Mouse (Mus musculus) neural tube, embryonic 12.5 days (tissue): ENCODE data around the gene Arf3. TPM values are rescaled to one million over a fixed set of nuclear protein-coding genes. Genes with fewer than 3 reads are reported as not detected.

Experiments
- ATAC-seq: fragments of 200-750 bp; cut with Nextera tagmentation; 2 replicates; pipeline ENCODE4 v1.8.0; 2017; ENCODE audit warnings: low read depth, mild to moderate bottlenecking, moderate TSS enrichment, moderate library complexity; ENCODE audit not compliant: low FRiP score
- H3K27ac ChIP-seq: fragments of 300-500 bp; sonication (generic); 2 replicates; pipeline ENCODE4 v1.5.1; 2016
- H3K27me3 ChIP-seq: fragments of 300-500 bp; sonication (generic); replicated peaks from 2 replicates; pipeline ENCODE4 v1.6.1; 2016; ENCODE audit warnings: mild to moderate bottlenecking
- H3K36me3 ChIP-seq: fragments of 300-500 bp; sonication (generic); 2 replicates; pipeline ENCODE4 v1.6.1; 2016; ENCODE audit warnings: mild to moderate bottlenecking
- H3K4me1 ChIP-seq: fragments of 300-500 bp; sonication (generic); 2 replicates; pipeline ENCODE4 v1.6.1; 2016
- H3K4me2 ChIP-seq: fragments of 300-500 bp; sonication (generic); replicated peaks from 2 replicates; pipeline ENCODE4 v1.6.1; 2016; ENCODE audit warnings: mild to moderate bottlenecking
- H3K4me3 ChIP-seq: fragments of 300-500 bp; sonication (generic); 2 replicates; pipeline ENCODE4 v1.5.1; 2016
- H3K9ac ChIP-seq: fragments of 300-500 bp; sonication (generic); 2 replicates; pipeline ENCODE4 v1.6.1; 2016; ENCODE audit warnings: mild to moderate bottlenecking
- H3K9me3 ChIP-seq: fragments of 300-500 bp; sonication (generic); 2 replicates; pipeline ENCODE4 v1.6.1; 2016; ENCODE audit warnings: mild to moderate bottlenecking
- WGBS: fragments of 180-500 bp; shearing (Covaris S2); methylation state at CpG from one replicate; pipeline ENCODE4 v1.1.7; 2016; 5-methylcytosine and 5-hydroxymethylcytosine counted together
- polyA plus RNA-seq: library from polyadenylated mRNA; unstranded; fragments of >200 nt; fragmentation: Nextera tagmentation; extraction: Ambion mirVana; gene quantifications from 2 replicates; pipeline ENCODE4 v1.2.1, GENCODE M21; 2016

Gene Arf3
- polyA plus RNA-seq, 1 experiment from 2014 or later, result 77.4 TPM

GRCm38 (mm10) chr15:98799396-98799795 is 36.4 kb upstream of the Arf3 start:
- no peak overlapping the region for H3K4me2 ChIP-seq
- peaks cover 29% of the 10 kb centered on the region for H3K4me1 ChIP-seq
- WGBS, result 11% methylated on average over 12 of the region's 12 CpGs
- no peak overlapping the region for H3K4me3 ChIP-seq
- H3K27ac ChIP-seq, result no peak overlapping the region
- H3K27me3 ChIP-seq, result peaks cover 96% of the 10 kb centered on the region
- no peak overlapping the region for H3K9ac ChIP-seq
- no peak for ATAC-seq
- no peaks in the 10 kb centered on the region for H3K9me3 ChIP-seq
- H3K36me3 ChIP-seq, result no peaks in the 10 kb centered on the region

GRCm38 (mm10) chr15:98798903-98799302 is 35.9 kb upstream of the Arf3 start:
- Histone ChIP-seq H3K4me1 (peaks cover 29% of the 10 kb centered on the region), H3K9ac (no peak overlapping the region), H3K27ac (no peak overlapping the region), H3K4me3 (no peak overlapping the region), H3K9me3 (no peaks in the 10 kb centered on the region), H3K36me3 (no peaks in the 10 kb centered on the region), H3K4me2 (no peak overlapping the region), H3K27me3 (peaks cover 96% of the 10 kb centered on the region)
- WGBS, result 46% methylated on average over 3 of the region's 3 CpGs
- ATAC-seq, result no peak

- WGBS, result under 1% methylated on average over 27 of the region's 28 CpGs
- Histone ChIP-seq H3K9ac (no peak overlapping the region), H3K27ac (no peak overlapping the region), H3K36me3 (no peaks in the 10 kb centered on the region), H3K4me1 (peaks cover 34% of the 10 kb centered on the region), H3K27me3 (peaks cover 96% of the 10 kb centered on the region), H3K4me2 (peak overlapping the region; percentile 36), H3K4me3 (peak overlapping the region; percentile 5; the same call in 1 of the 2 replicates), H3K9me3 (no peaks in the 10 kb centered on the region)
- peak; percentile 94 for ATAC-seq
Observed at GRCm38 (mm10) chr15:98797835-98798492, 35.0 kb upstream of the Arf3 start.

GRCm38 (mm10) chr15:98796803-98797595 is 34.0 kb upstream of the Arf3 start:
- H3K27ac ChIP-seq, result no peak overlapping the region
- H3K4me2 ChIP-seq, result peak overlapping the region; percentile 36
- ATAC-seq, result no peak
- no peak overlapping the region for H3K4me3 ChIP-seq
- H3K9ac ChIP-seq, result no peak overlapping the region
- no peaks in the 10 kb centered on the region for H3K36me3 ChIP-seq
- H3K27me3 ChIP-seq, result peaks cover 96% of the 10 kb centered on the region
- WGBS, result 6% methylated on average over 13 of the region's 13 CpGs
- H3K4me1 ChIP-seq, result peaks cover 43% of the 10 kb centered on the region
- H3K9me3 ChIP-seq, result no peaks in the 10 kb centered on the region

GRCm38 (mm10) chr15:98793141-98793698 is 30.2 kb upstream of the Arf3 start:
- no peak overlapping the region for H3K9ac ChIP-seq
- H3K4me1 ChIP-seq, result peaks cover 46% of the 10 kb centered on the region
- 2% methylated on average over 13 of the region's 13 CpGs for WGBS

GRCm38 (mm10) chr15:98792233-98793020 is 29.4 kb upstream of the Arf3 start:
- Histone ChIP-seq H3K9ac (peak overlapping the region; percentile 26; the same call in 1 of the 2 replicates), H3K27ac (no peak overlapping the region), H3K27me3 (peaks cover 100% of the 10 kb centered on the region), H3K4me3 (peak overlapping the region; percentile 28), H3K4me1 (peaks cover 38% of the 10 kb centered on the region), H3K4me2 (peak overlapping the region; percentile 53), H3K36me3 (no peaks in the 10 kb centered on the region), H3K9me3 (no peaks in the 10 kb centered on the region)
- WGBS, result under 1% methylated on average over 75 of the region's 75 CpGs
- no peak for ATAC-seq

More at GRCm38 (mm10) chr15:98793141-98793698, 30.2 kb upstream of the Arf3 start:
- H3K4me3 ChIP-seq, result 0 out of 2 replicates have a peak overlapping the region, but pooled peaks have one; percentile 28
- peaks cover 100% of the 10 kb centered on the region for H3K27me3 ChIP-seq
- no peak for ATAC-seq
- H3K27ac ChIP-seq, result no peak overlapping the region
- peak overlapping the region; percentile 53 for H3K4me2 ChIP-seq
- no peaks in the 10 kb centered on the region for H3K36me3 ChIP-seq
- no peaks in the 10 kb centered on the region for H3K9me3 ChIP-seq

- 1% methylated on average over 23 of the region's 23 CpGs for WGBS
- peaks cover 32% of the 10 kb centered on the region for H3K4me1 ChIP-seq
- no peak for ATAC-seq
- H3K4me2 ChIP-seq, result peak overlapping the region; percentile 53
- no peak overlapping the region for H3K27ac ChIP-seq
- 0 out of 2 replicates have a peak overlapping the region, but pooled peaks have one; percentile 14 for H3K4me3 ChIP-seq
- no peaks in the 10 kb centered on the region for H3K9me3 ChIP-seq
- peaks cover 98% of the 10 kb centered on the region for H3K27me3 ChIP-seq
- no peaks in the 10 kb centered on the region for H3K36me3 ChIP-seq
- no peak overlapping the region for H3K9ac ChIP-seq
Observed at GRCm38 (mm10) chr15:98791771-98792170, 28.8 kb upstream of the Arf3 start.

GRCm38 (mm10) chr15:98791221-98791620 is 28.2 kb upstream of the Arf3 start:
- no peak for ATAC-seq
- Histone ChIP-seq H3K9ac (no peak overlapping the region), H3K4me3 (peak overlapping the region; percentile 18; the same call in 1 of the 2 replicates), H3K4me2 (peak overlapping the region; percentile 53), H3K36me3 (no peaks in the 10 kb centered on the region), H3K9me3 (no peaks in the 10 kb centered on the region), H3K4me1 (peaks cover 27% of the 10 kb centered on the region), H3K27ac (no peak overlapping the region), H3K27me3 (peaks cover 97% of the 10 kb centered on the region)
- 1% methylated on average over 12 of the region's 12 CpGs for WGBS

GRCm38 (mm10) chr15:98790761-98791160 is 27.7 kb upstream of the Arf3 start:
- ATAC-seq, result no peak
- Histone ChIP-seq H3K27me3 (peaks cover 95% of the 10 kb centered on the region), H3K4me1 (peaks cover 25% of the 10 kb centered on the region), H3K9ac (no peak overlapping the region), H3K4me3 (peak overlapping the region; percentile 18; the same call in 1 of the 2 replicates), H3K9me3 (0 out of 2 replicates have a peak, but pooled peaks cover 1% of the 10 kb centered on the region), H3K36me3 (no peaks in the 10 kb centered on the region), H3K4me2 (peak overlapping the region; percentile 53), H3K27ac (no peak overlapping the region)
- WGBS, result 1% methylated on average over 23 of the region's 23 CpGs

GRCm38 (mm10) chr15:98789661-98790535 is 26.9 kb upstream of the Arf3 start, which contains the start of gene Wnt1:
Gene Wnt1 (plus strand): TSS chr15:98789857.
- H3K4me3 ChIP-seq, result peak within 1 kb of the TSS; percentile 16; the same call in 1 of the 2 replicates
- H3K9me3 ChIP-seq, result 0 out of 2 replicates have a peak, but pooled peaks cover 3% of the 10 kb centered on the region
- H3K4me1 ChIP-seq, result peaks cover 25% of the 10 kb centered on the region
- 0 out of 2 replicates have a peak within 1 kb of the TSS, but pooled peaks have one; percentile 29 for H3K9ac ChIP-seq
- peak within 1 kb of the TSS; percentile 53 for H3K4me2 ChIP-seq
- H3K27me3 ChIP-seq, result peaks cover 92% of the 10 kb centered on the region
- WGBS, result under 1% methylated on average over 51 of the region's 51 CpGs
- H3K27ac ChIP-seq, result no peak within 1 kb of the TSS
- no peaks in the 10 kb centered on the region for H3K36me3 ChIP-seq
- no peak for ATAC-seq
